Mouse (Mus musculus) heart, adult 2 months (tissue): ENCODE results near the gene Sdhaf2.

ENCODE experiments used
- CTCF ChIP-seq: fragments of 200-600 bp; IDR thresholded peaks from 2 replicates; pipeline ENCODE4 v1.8.1; 2022; ENCODE audit warnings: antibody characterized with exemption, mild to moderate bottlenecking, moderate library complexity
- POLR2A ChIP-seq: fragments of 200-500 bp; IDR thresholded peaks from 2 replicates; pipeline ENCODE4 v1.6.1; 2011; ENCODE audit warnings: mild to moderate bottlenecking, low read depth, low read length, control low read depth; ENCODE audit not compliant: insufficient read depth

DNA sequence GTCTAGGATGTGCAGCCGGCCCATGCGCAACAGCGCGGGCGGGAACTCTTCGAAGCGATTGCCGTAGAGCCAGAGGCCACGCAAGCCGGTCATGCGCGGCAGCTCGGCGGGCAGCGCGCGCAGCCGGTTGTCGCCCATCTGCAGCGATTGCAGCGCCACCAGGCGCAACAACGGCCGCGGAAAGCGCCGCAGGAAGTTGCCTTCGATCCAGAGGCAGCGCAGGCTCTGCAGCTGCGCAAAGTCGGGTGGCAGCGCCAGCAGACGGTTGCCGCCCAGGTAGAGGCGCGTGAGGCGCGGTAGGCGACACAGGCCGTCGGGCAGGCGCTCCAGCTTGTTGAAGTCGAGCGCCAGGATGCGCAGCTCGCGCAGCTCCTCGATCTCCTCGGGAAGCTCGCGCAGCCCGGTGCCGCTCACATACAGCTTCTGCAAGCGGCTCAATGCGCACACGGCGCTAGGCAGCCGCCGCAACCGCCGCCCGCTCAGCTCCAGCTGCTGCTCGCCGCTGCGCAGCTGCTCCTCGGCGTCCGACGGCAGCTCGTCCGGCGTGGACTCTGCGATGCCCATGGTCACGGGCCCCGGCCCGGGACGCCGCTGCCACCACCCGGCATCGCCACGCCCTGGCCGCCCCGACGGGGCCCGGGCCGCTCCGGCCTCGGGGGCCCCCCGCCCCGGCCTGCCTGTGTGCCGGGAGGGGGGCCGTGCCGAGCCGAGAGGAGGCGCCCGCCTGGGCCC is 69.0 kb downstream of the Sdhaf2 start, which contains the start of gene Lrrc10b:
- peak; percentile 58 for TF ChIP-seq CTCF
- TF ChIP-seq POLR2A: no peak
